Mouse (Mus musculus) heart, embryonic 11.5 days (tissue): ENCODE results near the gene Lrrc75a. TPM values are rescaled to one million over a fixed set of nuclear protein-coding genes. Genes with fewer than 3 reads are reported as not detected.

ENCODE experiments used
- ATAC-seq: fragments of 200-750 bp; cut with Nextera tagmentation; replicated peaks from 2 replicates; pipeline ENCODE4 v1.8.0; 2017; ENCODE audit warnings: moderate library complexity; ENCODE audit not compliant: insufficient number of reproducible peaks, low FRiP score, low TSS enrichment
- H3K27ac ChIP-seq: fragments of 300-500 bp; sonication (generic); 2 replicates; pipeline ENCODE4 v1.5.1; 2014; ENCODE audit warnings: mild to moderate bottlenecking, low read depth, low read length
- H3K27me3 ChIP-seq: fragments of 300-500 bp; sonication (generic); 2 replicates; pipeline ENCODE4 v1.6.1; 2014; ENCODE audit warnings: mild to moderate bottlenecking, low read length, mixed read lengths; ENCODE audit not compliant: control insufficient read depth, insufficient read depth
- H3K36me3 ChIP-seq: fragments of 300-500 bp; sonication (generic); 2 replicates; pipeline ENCODE4 v1.6.1; 2014; ENCODE audit warnings: mild to moderate bottlenecking, low read length, moderate library complexity, mixed read lengths; ENCODE audit not compliant: control insufficient read depth, insufficient read depth
- H3K4me1 ChIP-seq: fragments of 300-500 bp; sonication (generic); 2 replicates; pipeline ENCODE4 v1.6.1; 2014; ENCODE audit warnings: low read length; ENCODE audit not compliant: control insufficient read depth, insufficient read depth
- H3K4me2 ChIP-seq: fragments of 300-500 bp; sonication (generic); 2 replicates; pipeline ENCODE4 v1.6.1; 2014; ENCODE audit warnings: mild to moderate bottlenecking, moderate library complexity
- H3K4me3 ChIP-seq: fragments of 300-500 bp; sonication (generic); 2 replicates; pipeline ENCODE4 v1.5.1; 2014; ENCODE audit warnings: low read depth, low read length
- H3K9ac ChIP-seq: fragments of 300-500 bp; sonication (generic); 2 replicates; pipeline ENCODE4 v1.6.1; 2014; ENCODE audit warnings: mild to moderate bottlenecking, low read depth, low read length, moderate library complexity
- H3K9me3 ChIP-seq: fragments of 300-500 bp; sonication (generic); replicated peaks from 2 replicates; pipeline ENCODE4 v1.6.1; 2016; ENCODE audit warnings: low read length; ENCODE audit not compliant: control insufficient read depth
- WGBS: fragments of 180-500 bp; shearing (Covaris S2); extraction: QIAGEN DNeasy Blood & Tissue Kit; methylation state at CpG from one replicate; pipeline ENCODE4 v1.1.7; 2014; ENCODE audit not compliant: insufficient replicate concordance; 5-methylcytosine and 5-hydroxymethylcytosine counted together
- polyA plus RNA-seq: library from polyadenylated mRNA; unstranded; fragments of >200 nt; fragmentation: Nextera tagmentation; extraction: Ambion mirVana; gene quantifications from 2 replicates; pipeline ENCODE4 v1.2.1, GENCODE M21; 2014

The Lrrc75a gene
- polyA plus RNA-seq, 1 experiment from 2014 or later = 16.2 TPM

DNA sequence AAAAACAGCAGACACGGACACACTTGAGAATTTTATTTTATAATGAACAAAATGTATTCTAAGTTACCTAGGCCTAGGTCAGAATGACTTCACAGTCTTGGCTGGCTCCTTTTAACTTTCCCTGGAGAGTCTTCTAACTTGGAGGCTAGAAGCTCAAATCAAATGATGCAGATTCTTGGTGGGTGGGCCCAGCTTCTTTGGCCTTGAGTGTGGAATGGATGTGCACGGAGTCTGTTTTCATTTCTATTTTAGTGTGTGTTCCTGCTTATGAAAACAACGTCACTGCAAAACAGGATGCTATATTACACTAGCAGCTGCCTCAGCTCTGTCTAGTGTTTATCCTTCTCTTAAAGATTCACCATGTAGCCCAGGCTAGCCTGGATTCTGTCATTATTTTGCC is 12.9 kb downstream of the Lrrc75a start:
- no peaks in the 10 kb centered on the region for H3K36me3 ChIP-seq
- no peak overlapping the region for H3K27ac ChIP-seq
- peaks cover 68% of the 10 kb centered on the region for H3K4me1 ChIP-seq
- ATAC-seq = no peak
- no peak overlapping the region for H3K9ac ChIP-seq
- no peaks in the 10 kb centered on the region for H3K27me3 ChIP-seq
- no peak overlapping the region for H3K4me3 ChIP-seq
- WGBS = 60% methylated on average over 3 of the region's 3 CpGs
- H3K4me2 ChIP-seq = no peak overlapping the region
- no peaks in the 10 kb centered on the region for H3K9me3 ChIP-seq

DNA sequence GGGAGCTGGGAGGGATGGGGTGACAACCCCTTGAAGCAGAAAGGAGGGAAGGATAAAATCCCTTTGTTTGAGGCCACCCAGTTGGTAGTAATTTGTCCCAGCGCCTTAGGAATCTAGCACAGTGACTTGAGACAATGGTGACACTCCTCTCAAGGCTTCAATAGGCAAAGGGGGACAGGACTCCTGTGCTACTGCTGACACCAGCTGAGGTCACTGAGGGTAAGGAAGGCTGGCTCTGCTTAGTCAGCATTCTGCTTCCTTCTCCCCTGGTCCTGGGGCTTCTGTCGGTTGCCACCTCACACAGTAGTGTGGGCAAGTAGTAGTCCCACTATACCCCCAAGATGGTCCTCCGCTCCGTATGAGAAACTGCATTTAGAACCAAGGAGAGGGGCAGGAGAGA is 17.2 kb downstream of the Lrrc75a start:
- Histone ChIP-seq H3K4me3 (no peak overlapping the region), H3K9ac (no peak overlapping the region), H3K36me3 (no peaks in the 10 kb centered on the region), H3K4me2 (no peak overlapping the region), H3K27ac (no peak overlapping the region), H3K27me3 (no peaks in the 10 kb centered on the region), H3K4me1 (peaks cover 50% of the 10 kb centered on the region), H3K9me3 (no peaks in the 10 kb centered on the region)
- WGBS = 50% methylated on average over 4 of the region's 4 CpGs
- ATAC-seq = no peak

DNA sequence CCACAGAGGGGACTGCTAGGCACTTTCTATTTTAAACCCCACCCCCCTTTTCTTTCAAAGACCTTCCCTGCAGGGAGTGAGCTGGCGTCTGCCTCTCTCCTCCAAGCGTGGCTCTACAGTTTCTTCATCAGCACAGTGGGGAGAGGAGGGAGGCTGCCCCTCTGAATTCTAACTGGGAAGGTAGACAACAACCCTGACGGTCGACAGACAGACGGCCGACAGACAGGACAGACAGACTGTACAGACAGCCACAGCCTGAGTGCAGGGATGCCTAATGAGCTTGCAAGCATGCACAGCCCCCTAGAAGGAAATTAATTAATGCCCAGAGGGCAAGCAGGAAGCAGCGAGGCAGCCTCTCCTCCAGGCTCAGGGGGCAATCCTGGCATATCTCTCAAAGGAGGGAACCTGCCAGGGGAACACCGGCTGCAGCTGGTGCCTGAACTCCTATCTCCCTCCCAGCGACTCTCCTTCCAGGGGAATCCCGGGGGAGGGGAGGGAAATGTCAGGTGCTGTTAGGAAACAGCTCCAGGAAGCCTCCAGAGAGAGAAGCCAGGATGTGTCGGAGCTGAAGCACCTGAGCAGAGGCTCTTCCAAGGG is 18.0 kb downstream of the Lrrc75a start:
- 3% methylated on average over 11 of the region's 11 CpGs for WGBS
- H3K4me2 ChIP-seq = peak overlapping the region; percentile 57
- no peaks in the 10 kb centered on the region for H3K27me3 ChIP-seq
- H3K36me3 ChIP-seq = no peaks in the 10 kb centered on the region
- peak overlapping the region; percentile 15; the same call in 1 of the 2 replicates for H3K4me3 ChIP-seq
- H3K4me1 ChIP-seq = peaks cover 47% of the 10 kb centered on the region
- peak overlapping the region; percentile 54 for H3K27ac ChIP-seq
- ATAC-seq = no peak
- H3K9ac ChIP-seq = peak overlapping the region; percentile 29; the same call in 1 of the 2 replicates
- no peaks in the 10 kb centered on the region for H3K9me3 ChIP-seq

DNA sequence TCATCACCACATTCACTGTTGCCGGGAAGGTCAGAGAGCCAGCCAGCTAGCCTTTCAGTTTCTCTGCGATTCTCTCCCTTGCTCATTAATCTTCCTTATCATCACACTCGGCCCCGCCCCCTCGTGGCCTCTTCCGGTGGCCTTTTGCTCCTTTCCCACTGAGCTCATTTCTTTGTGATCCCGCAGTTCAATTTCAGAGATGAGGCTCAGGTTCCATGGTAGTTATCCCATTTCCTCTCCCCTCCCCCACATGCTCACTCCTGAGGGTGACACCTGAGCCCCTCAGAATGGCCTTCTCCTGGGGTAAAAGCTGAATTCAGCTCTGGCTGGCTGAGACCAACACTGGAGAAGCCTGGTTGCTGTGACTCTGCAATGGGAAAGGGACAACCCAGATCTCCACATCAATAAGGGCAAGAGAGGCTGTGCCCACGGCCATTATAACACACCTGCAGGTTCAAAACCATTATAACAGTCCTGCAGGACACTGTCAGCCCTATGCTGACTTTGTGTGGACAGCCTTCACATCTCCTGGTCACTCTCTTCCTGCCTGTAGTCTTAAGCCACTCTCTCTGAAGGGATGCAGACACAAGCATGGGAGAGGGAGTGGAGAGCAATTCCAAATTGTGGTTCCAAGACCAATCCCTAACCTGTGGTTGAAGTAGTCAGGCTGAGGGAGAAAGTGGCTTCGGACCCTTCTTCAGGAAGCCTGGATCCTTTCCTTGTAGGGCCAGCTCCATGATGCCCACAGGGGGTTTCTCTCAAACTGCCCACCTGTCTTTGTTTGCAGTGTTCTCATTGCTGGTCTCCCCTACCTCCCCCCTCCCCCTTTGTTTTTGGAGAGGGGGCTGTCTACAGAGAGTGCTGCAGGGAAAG is 18.7 kb downstream of the Lrrc75a start:
- no peaks in the 10 kb centered on the region for H3K27me3 ChIP-seq
- H3K9me3 ChIP-seq = no peaks in the 10 kb centered on the region
- peaks cover 47% of the 10 kb centered on the region for H3K4me1 ChIP-seq
- 2% methylated on average over 9 of the region's 9 CpGs for WGBS
- no peaks in the 10 kb centered on the region for H3K36me3 ChIP-seq
- no peak for ATAC-seq
- H3K27ac ChIP-seq = peak overlapping the region; percentile 54
- H3K9ac ChIP-seq = peak overlapping the region; percentile 24; the same call in 1 of the 2 replicates
- H3K4me2 ChIP-seq = peak overlapping the region; percentile 57
- no peak overlapping the region for H3K4me3 ChIP-seq

DNA sequence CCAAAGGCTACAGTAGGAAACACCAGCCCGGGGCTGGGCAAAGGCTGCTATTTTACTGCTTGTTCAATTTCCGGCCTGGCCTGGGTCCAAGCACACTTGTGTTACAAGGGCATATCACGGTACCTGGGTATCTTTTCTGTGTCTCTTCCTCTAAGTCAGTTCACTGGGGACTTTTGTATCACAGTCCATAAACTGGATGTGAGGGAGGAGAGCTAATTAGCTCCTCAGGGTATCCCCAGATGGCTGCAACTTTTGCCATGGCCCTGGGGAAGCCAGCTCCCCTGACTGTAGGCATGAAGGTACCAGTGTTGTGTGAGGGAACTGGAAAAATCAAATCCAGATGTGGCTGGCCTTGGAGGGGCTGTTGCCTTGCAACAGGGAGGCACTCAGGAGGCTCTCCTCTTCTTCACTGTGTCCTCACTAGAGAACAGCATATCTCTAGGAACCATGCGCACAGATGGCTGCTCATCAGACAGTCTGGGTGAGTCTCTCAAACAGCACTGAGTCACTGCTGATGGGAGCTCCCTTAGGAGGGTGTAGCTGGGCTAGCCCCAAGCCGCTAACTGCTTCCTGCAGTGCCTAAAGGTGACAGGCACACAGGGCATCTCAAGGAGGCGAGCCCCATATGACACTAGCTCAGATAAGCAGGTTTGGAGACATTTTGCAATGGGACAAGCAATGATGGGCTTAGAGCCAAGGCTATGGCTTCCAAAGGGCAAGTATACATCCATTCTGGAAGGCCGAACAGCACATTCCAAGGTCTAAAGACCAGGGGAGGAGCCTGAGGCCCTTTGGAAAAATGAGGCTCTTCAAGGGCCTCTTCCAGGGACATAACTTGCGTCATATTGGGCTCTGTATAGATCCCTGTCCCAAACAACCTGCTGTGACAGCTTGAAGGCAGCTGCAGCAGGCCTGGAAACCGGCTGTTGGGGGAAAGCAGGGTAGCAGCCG is 23.7 kb downstream of the Lrrc75a start:
- Histone ChIP-seq H3K36me3 (peaks cover under 1% of the 10 kb centered on the region), H3K27me3 (no peaks in the 10 kb centered on the region), H3K4me2 (no peak overlapping the region), H3K4me3 (no peak overlapping the region), H3K9ac (no peak overlapping the region), H3K27ac (no peak overlapping the region), H3K9me3 (no peaks in the 10 kb centered on the region), H3K4me1 (peaks cover 31% of the 10 kb centered on the region)
- ATAC-seq = 0 out of 2 replicates have a peak, but pooled peaks have one; percentile 28
- WGBS = 44% methylated on average over 10 of the region's 10 CpGs

DNA sequence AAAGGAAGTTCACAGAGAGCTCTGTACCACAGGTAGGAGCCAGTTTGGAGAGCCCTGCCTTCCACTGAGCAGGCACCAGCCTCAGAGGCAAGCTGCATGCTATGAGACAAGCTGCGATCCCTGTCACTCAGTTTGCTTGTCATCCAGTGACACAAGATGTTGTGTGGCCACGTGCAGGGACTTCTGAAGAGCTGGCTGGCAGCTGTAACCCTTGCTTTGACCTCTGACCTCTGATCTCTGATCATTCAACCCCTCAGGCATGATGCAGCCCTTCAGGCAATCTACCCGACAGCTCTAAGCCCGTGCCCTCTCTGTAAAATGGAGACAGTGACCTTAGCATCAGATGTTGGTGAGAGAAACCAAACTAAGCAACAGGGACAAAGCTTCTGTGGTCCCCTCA is 25.5 kb downstream of the Lrrc75a start:
- WGBS = 51% methylated on average over 4 of the region's 4 CpGs
- H3K36me3 ChIP-seq = peaks cover 10% of the 10 kb centered on the region
- H3K4me2 ChIP-seq = no peak overlapping the region
- no peaks in the 10 kb centered on the region for H3K27me3 ChIP-seq
- H3K9me3 ChIP-seq = no peaks in the 10 kb centered on the region
- H3K4me3 ChIP-seq = no peak overlapping the region
- H3K4me1 ChIP-seq = peaks cover 18% of the 10 kb centered on the region
- H3K27ac ChIP-seq = no peak overlapping the region
- no peak for ATAC-seq
- H3K9ac ChIP-seq = no peak overlapping the region

DNA sequence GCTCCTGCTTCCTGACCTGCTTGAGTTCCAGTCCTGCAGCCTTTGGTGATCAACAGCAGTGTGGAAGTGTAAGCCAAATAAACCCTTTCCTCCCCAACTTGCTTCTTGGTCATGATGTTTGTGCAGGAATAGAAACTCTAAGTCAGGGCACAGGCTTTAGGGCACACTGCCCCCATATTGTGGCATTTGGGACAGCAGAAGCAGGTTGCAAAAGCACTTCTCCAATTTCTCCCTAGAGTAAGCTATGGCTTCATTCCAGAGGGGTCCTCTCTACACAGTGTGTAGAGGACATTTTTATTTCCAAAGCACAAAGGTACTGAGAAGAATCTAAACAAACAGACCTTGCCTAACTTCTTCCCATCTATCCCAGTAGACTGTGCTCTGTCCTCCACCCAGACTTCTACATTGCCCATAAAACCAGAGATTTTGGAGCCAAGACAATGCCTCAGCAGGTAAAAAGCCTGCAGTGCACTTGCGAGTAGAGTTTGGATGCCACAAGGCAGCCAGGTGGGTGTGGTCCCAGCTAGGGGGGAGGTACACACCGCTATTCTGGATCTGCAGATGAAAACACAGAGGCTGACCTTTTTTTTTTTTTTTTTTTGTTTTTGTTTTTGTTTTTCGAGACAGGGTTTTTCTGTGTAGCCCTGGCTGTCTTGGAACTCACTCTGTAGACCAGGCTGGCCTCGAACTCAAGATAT is 26.6 kb downstream of the Lrrc75a start:
- 74% methylated on average over 4 of the region's 4 CpGs for WGBS
- H3K27ac ChIP-seq = no peak overlapping the region
- no peak for ATAC-seq

DNA sequence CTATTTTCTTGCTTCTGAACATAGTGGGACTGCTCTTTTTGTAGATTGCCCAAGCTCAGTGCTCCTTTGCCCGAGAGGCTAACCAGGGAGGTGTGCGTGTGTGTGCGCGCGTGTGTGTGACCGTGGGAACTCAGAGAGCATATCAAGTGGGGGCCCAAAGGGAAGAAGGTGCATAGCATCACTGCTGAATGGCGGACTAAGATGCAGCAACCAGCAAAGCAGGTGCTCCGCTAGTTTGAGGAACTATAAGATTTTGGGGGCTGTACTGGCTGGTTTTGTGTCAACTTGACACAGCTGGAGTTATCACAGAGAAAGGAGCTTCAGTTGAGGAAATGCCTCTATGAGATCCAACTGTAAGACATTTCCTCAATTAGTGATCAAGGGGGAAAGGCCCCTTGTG is 27.2 kb downstream of the Lrrc75a start:
- Histone ChIP-seq H3K9ac (no peak overlapping the region), H3K36me3 (peaks cover 17% of the 10 kb centered on the region), H3K27me3 (no peaks in the 10 kb centered on the region), H3K4me1 (peaks cover 16% of the 10 kb centered on the region), H3K27ac (no peak overlapping the region), H3K4me3 (no peak overlapping the region), H3K9me3 (no peaks in the 10 kb centered on the region), H3K4me2 (no peak overlapping the region)
- no peak for ATAC-seq
- WGBS = 88% methylated on average over 8 of the region's 8 CpGs

More for the DNA sequence above, 26.6 kb downstream of the Lrrc75a start:
- peaks cover 16% of the 10 kb centered on the region for H3K36me3 ChIP-seq
- H3K27me3 ChIP-seq = no peaks in the 10 kb centered on the region
- H3K9me3 ChIP-seq = no peaks in the 10 kb centered on the region
- no peak overlapping the region for H3K4me3 ChIP-seq
- no peak overlapping the region for H3K4me2 ChIP-seq
- H3K4me1 ChIP-seq = peaks cover 16% of the 10 kb centered on the region
- H3K9ac ChIP-seq = no peak overlapping the region
